Mouse (Mus musculus): ENCODE data around the gene Rdh9.

Rdh9 gene

DNA sequence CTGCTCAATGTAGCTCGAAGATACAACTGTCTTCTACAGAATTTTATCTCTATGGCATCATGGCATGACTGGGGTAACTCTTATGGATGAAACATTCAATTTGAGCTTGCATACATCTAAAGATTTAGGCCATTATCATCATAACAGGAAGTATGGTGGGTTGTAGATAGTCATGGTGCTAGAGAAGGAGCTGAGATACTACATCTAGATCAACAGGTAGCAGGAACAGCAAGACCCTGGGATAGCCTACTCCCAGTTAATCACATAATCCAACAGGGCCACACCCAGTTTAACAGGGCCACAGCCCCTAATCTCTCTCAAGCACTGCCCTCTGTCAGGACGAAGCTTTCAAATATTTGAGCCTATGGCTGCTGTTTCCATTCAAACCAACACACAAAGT lies 64.6 kb downstream of the Rdh9 start:
- peak; percentile 13 for DNase-seq (ENCODE audit: extremely low read depth, low read depth)
